Mouse (Mus musculus) G1E (cell line): ENCODE results near the gene Med26.

Experiments
- CTCF ChIP-seq: IDR thresholded peaks from 2 replicates; pipeline ENCODE4 v1.5.1; 2012; ENCODE audit warnings: low read depth, low read length, inconsistent platforms, mixed read lengths
- POLR2AphosphoS5 ChIP-seq: IDR thresholded peaks from 2 replicates; pipeline ENCODE4 v1.6.1; 2012; ENCODE audit warnings: low read depth, low read length, inconsistent platforms; ENCODE audit not compliant: insufficient replicate concordance
- TAL1 ChIP-seq: conservative IDR thresholded peaks from 2 replicates; pipeline ENCODE4 v1.6.1; 2012; ENCODE audit warnings: low read depth, low read length, inconsistent platforms, mixed read lengths

GRCm38 (mm10) chr8:72584390-72584789 is 36.3 kb upstream of the Med26 start:
- no peak for TF ChIP-seq CTCF
- TF ChIP-seq POLR2AphosphoS5: no peak
- no peak for TF ChIP-seq TAL1
